Mouse (Mus musculus) erythroblast, embryonic 14.5 days (primary cell): ENCODE measurements around the gene Rita1.

Experiments used
- GATA1 ChIP-seq: IDR thresholded peaks from 2 replicates; pipeline ENCODE4 v1.6.1; 2012; ENCODE audit warnings: low read length, inconsistent platforms, mixed read lengths
- TAL1 ChIP-seq: IDR thresholded peaks from 3 replicates; pipeline ENCODE4 v1.6.1; 2012; ENCODE audit warnings: low read length, inconsistent platforms, mixed read lengths

DNA sequence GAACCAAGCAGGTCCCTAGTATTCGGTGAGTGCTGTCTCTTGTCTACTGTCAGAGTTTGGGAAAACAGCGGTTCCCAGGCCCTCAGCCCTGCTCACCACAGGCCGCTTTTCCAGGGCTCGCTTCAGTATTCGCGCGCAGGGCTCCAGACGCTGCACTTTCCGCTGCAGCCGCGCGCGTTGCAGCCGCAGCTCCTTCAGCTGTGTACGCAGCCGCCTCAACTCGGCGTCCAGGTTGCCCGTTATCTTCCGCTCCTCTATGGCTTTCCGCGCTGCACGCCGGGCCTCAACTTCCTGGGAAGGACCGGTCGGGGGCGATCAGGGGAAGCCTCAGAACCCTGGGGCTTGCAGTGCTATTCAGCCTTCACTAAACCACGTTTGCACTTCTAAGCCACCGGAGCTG, 18.7 kb upstream of the Rita1 start:
- TF ChIP-seq GATA1: no peak
- TF ChIP-seq TAL1: no peak
